Mouse (Mus musculus) megakaryocyte, embryonic 14.5 days (primary cell): ENCODE data around the gene Gm18596.

ENCODE experiments used
- FLI1 ChIP-seq: IDR thresholded peaks from 2 replicates; pipeline ENCODE4 v1.6.1; 2012; ENCODE audit warnings: low read length, inconsistent platforms, mixed read lengths
- GATA1 ChIP-seq: IDR thresholded peaks from 3 replicates; pipeline ENCODE4 v1.6.1; 2012; ENCODE audit warnings: mixed read lengths, low read length, inconsistent platforms, borderline replicate concordance

- no peak for TF ChIP-seq GATA1
- TF ChIP-seq FLI1 = no peak
These were observed 28.7 kb downstream of the Gm18596 start for GRCm38 (mm10) chr10:77713734-77714133.
